Mouse (Mus musculus): Measurements from ENCODE around the gene Lilrb4a. TPM values are rescaled to one million over a fixed set of nuclear protein-coding genes. Genes with fewer than 3 reads are reported as not detected.

Lilrb4a gene
- polyA plus RNA-seq, 1 experiment from 2014 or later = 6.4 TPM

- Histone ChIP-seq H3K4me2 (no peak overlapping the region), H3K36me3 (no peaks in the 10 kb centered on the region), H3K27me3 (no peaks in the 10 kb centered on the region), H3K9me3 (no peaks in the 10 kb centered on the region), H3K4me3 (no peak overlapping the region), H3K9ac (no peak overlapping the region), H3K27ac (no peak overlapping the region), H3K4me1 (no peaks in the 10 kb centered on the region)
- WGBS = 70% methylated on average over 8 of the region's 8 CpGs
- ATAC-seq (ENCODE audit: insufficient number of reproducible peaks, low FRiP score, low TSS enrichment, low read depth) = no peak
These were observed 38.2 kb downstream of the Lilrb4a start for GRCm38 (mm10) chr10:51528840-51529434.

- Histone ChIP-seq H3K4me2 (no peak overlapping the region), H3K9me3 (no peaks in the 10 kb centered on the region), H3K4me3 (no peak overlapping the region), H3K27ac (no peak overlapping the region), H3K9ac (no peak overlapping the region), H3K4me1 (no peaks in the 10 kb centered on the region), H3K27me3 (no peaks in the 10 kb centered on the region), H3K36me3 (no peaks in the 10 kb centered on the region)
- no peak for ATAC-seq (ENCODE audit: insufficient number of reproducible peaks, low FRiP score, low TSS enrichment, low read depth)
- 78% methylated on average over 3 of the region's 3 CpGs for WGBS
These were observed 38.7 kb downstream of the Lilrb4a start for GRCm38 (mm10) chr10:51529497-51529896.

- Histone ChIP-seq H3K27ac (no peak overlapping the region), H3K9ac (no peak overlapping the region), H3K9me3 (no peaks in the 10 kb centered on the region), H3K36me3 (no peaks in the 10 kb centered on the region), H3K4me2 (no peak overlapping the region), H3K4me1 (no peaks in the 10 kb centered on the region), H3K27me3 (no peaks in the 10 kb centered on the region), H3K4me3 (no peak overlapping the region)
- no peak for ATAC-seq (ENCODE audit: insufficient number of reproducible peaks, low FRiP score, low TSS enrichment, low read depth)
- WGBS = 92% methylated on average over 7 of the region's 7 CpGs
These were observed 40.1 kb downstream of the Lilrb4a start for GRCm38 (mm10) chr10:51530813-51531212.

Other genes with a start within 250 kb of the Lilrb4a start
- gene Gm49339, start 10.3 kb upstream of the Lilrb4a start, polyA plus RNA-seq (2015; fragmentation: Nextera tagmentation; extraction: Ambion mirVana) = 0.29 and 3.1 TPM in 2 replicates
- 3.1 and 3.4 TPM in 2 replicates for gene Lilr4b, start 10.3 kb upstream of the Lilrb4a start, polyA plus RNA-seq (2015; fragmentation: Nextera tagmentation; extraction: Ambion mirVana)
- gene Fam162b, start 99.6 kb downstream of the Lilrb4a start, polyA plus RNA-seq (2015; fragmentation: Nextera tagmentation; extraction: Ambion mirVana) = 0.68 and 0.97 TPM in 2 replicates
- 0.05 TPM in 1 of 2 replicates, not detected in the other for gene Gprc6a, start 140.5 kb downstream of the Lilrb4a start, polyA plus RNA-seq (2015; fragmentation: Nextera tagmentation; extraction: Ambion mirVana)
- gene Rfx6, start 186.8 kb downstream of the Lilrb4a start, polyA plus RNA-seq (2015; fragmentation: Nextera tagmentation; extraction: Ambion mirVana) = not detected in 2 replicates

Measured in limb, embryonic 15.5 days (tissue).